In genomic region chr2:159755541-159756011, GRCm38 (mm10) we compare ENCODE assay signal across 9 mouse cellular contexts.
DNase-seq lines count a peak whose midpoint lies in the region; ATAC-seq lines count a peak whose summit lies in the region.
"Had no signal": no experiment of that assay in that cellular context is flagged by ENCODE, and none has a peak within 500 bp of the region (broad histone marks: within the 10 kb centered on the region; RNA-seq: fewer than 3 reads in every experiment).

No protein-coding gene starts in this region.

- WGBS in neural tube, embryonic 15.5 days, result 43% methylated on average over 7 of the region's 7 CpGs
- WGBS in forebrain, embryonic 13.5 days, result 42% methylated on average over 7 of the region's 7 CpGs
- WGBS in lung, embryonic 16.5 days, result 29% methylated on average over 7 of the region's 7 CpGs

- H3K36me3 ChIP-seq in neural tube, embryonic 15.5 days, result no peaks in the 10 kb centered on the region
- H3K36me3 ChIP-seq in forebrain, embryonic 13.5 days (ENCODE audit: poor library complexity, severe bottlenecking), result no peaks in the 10 kb centered on the region
- no peaks in the 10 kb centered on the region for H3K36me3 ChIP-seq in lung, embryonic 16.5 days (ENCODE audit: control insufficient read depth, insufficient read depth, low read length)

- 0 out of 2 replicates have a peak, but pooled peaks cover 6% of the 10 kb centered on the region for H3K4me1 ChIP-seq in neural tube, embryonic 15.5 days
- peaks cover 11% of the 10 kb centered on the region for H3K4me1 ChIP-seq in forebrain, embryonic 13.5 days
- H3K4me1 ChIP-seq in lung, embryonic 16.5 days (replicated peaks; ENCODE audit: control insufficient read depth, insufficient read depth, low read length), result no peaks in the 10 kb centered on the region

- no peak overlapping the region; the same call in 1 of the 2 replicates for H3K27ac ChIP-seq in neural tube, embryonic 15.5 days (replicated peaks)
- peak overlapping the region; percentile 69 for H3K27ac ChIP-seq in forebrain, embryonic 13.5 days
- H3K27ac ChIP-seq in lung, embryonic 16.5 days (ENCODE audit: low read length), result no peak overlapping the region

- no peak overlapping the region for H3K4me2 ChIP-seq in neural tube, embryonic 15.5 days
- H3K4me2 ChIP-seq in forebrain, embryonic 13.5 days, result peak overlapping the region; percentile 2; the same call in 1 of the 2 replicates
- H3K4me2 ChIP-seq in lung, embryonic 16.5 days (ENCODE audit: low read depth, low read length), result no peak overlapping the region

- H3K4me3 ChIP-seq in neural tube, embryonic 15.5 days (replicated peaks), result no peak overlapping the region
- no peak overlapping the region for H3K4me3 ChIP-seq in forebrain, embryonic 13.5 days
- no peak overlapping the region for H3K4me3 ChIP-seq in lung, embryonic 16.5 days (ENCODE audit: low read length)
- H3K4me3 ChIP-seq: myocyte had no signal

- peak; percentile 16 for DNase-seq in neural tube, embryonic 10.5 days (ENCODE audit: extremely low spot score, low spot score)
- DNase-seq in kidney, postnatal 14 days, result peak; percentile 54
- peak; percentile 10 for DNase-seq in right cerebral cortex, postnatal 4 days
- no peak for DNase-seq in adipocyte (ENCODE audit: low spot score)
- DNase-seq in adrenal gland, adult 18-20 months (ENCODE audit: low spot score in 2 of 2), result no peak

- no peaks in the 10 kb centered on the region for H3K9me3 ChIP-seq in neural tube, embryonic 15.5 days (replicated peaks)
- no peaks in the 10 kb centered on the region for H3K9me3 ChIP-seq in forebrain, embryonic 13.5 days (replicated peaks)
- H3K9me3 ChIP-seq in lung, embryonic 16.5 days (ENCODE audit: control insufficient read depth, low read length), result no peaks in the 10 kb centered on the region

- no peaks in the 10 kb centered on the region for H3K27me3 ChIP-seq in neural tube, embryonic 15.5 days (replicated peaks)
- H3K27me3 ChIP-seq in forebrain, embryonic 13.5 days, result no peaks in the 10 kb centered on the region
- H3K27me3 ChIP-seq in lung, embryonic 16.5 days (ENCODE audit: control insufficient read depth, insufficient read depth, low read depth, low read length), result no peaks in the 10 kb centered on the region

- H3K9ac ChIP-seq in neural tube, embryonic 15.5 days (replicated peaks), result no peak overlapping the region
- H3K9ac ChIP-seq in forebrain, embryonic 13.5 days, result no peak overlapping the region
- H3K9ac ChIP-seq in lung, embryonic 16.5 days (ENCODE audit: low read length), result no peak overlapping the region

- ATAC-seq in neural tube, embryonic 15.5 days (ENCODE audit: low FRiP score), result no peak
- peak; percentile 95 for ATAC-seq in forebrain, embryonic 13.5 days
- peak; percentile 91 for ATAC-seq in lung, embryonic 16.5 days (ENCODE audit: low read depth)

Comparison
In these comparisons a context has a peak if more than half of its experiments do, and no peak if none do; other contexts are left out.
1. DNase-seq: peak in neural tube, embryonic 10.5 days (single experiment), kidney, postnatal 14 days (single experiment) and right cerebral cortex, postnatal 4 days (single experiment); none in adipocyte (single experiment) and adrenal gland, adult 18-20 months (0 of 2).